Mouse (Mus musculus) liver, embryonic 16.5 days (tissue): ENCODE results near the gene Zfp536. TPM values are rescaled to one million over a fixed set of nuclear protein-coding genes. Genes with fewer than 3 reads are reported as not detected.

Source experiments
- ATAC-seq: fragments of 200-750 bp; cut with Nextera tagmentation; 2 replicates; pipeline ENCODE4 v1.8.0; 2017; ENCODE audit warnings: low read depth, mild to moderate bottlenecking, moderate number of reproducible peaks, moderate library complexity
- H3K27ac ChIP-seq: fragments of 300-500 bp; sonication (generic); 2 replicates; pipeline ENCODE4 v1.5.1; 2014; ENCODE audit warnings: mild to moderate bottlenecking, low read length
- H3K27me3 ChIP-seq: fragments of 300-500 bp; sonication (generic); 2 replicates; pipeline ENCODE4 v1.6.1; 2014; ENCODE audit warnings: low read depth, low read length, mixed read lengths; ENCODE audit not compliant: control insufficient read depth, insufficient read depth
- H3K36me3 ChIP-seq: fragments of 300-500 bp; sonication (generic); 2 replicates; pipeline ENCODE4 v1.6.1; 2014; ENCODE audit warnings: mild to moderate bottlenecking; ENCODE audit not compliant: control insufficient read depth, insufficient read depth
- H3K4me1 ChIP-seq: fragments of 300-500 bp; sonication (generic); 2 replicates; pipeline ENCODE4 v1.6.1; 2014; ENCODE audit warnings: low read depth, low read length, mixed read lengths; ENCODE audit not compliant: control insufficient read depth
- H3K4me2 ChIP-seq: fragments of 300-500 bp; sonication (generic); 2 replicates; pipeline ENCODE4 v1.6.1; 2014; ENCODE audit warnings: low read depth, low read length, mixed read lengths
- H3K4me3 ChIP-seq: fragments of 300-500 bp; sonication (generic); 2 replicates; pipeline ENCODE4 v1.5.1; 2014; ENCODE audit warnings: low read depth, mild to moderate bottlenecking, low read length
- H3K9ac ChIP-seq: fragments of 300-500 bp; sonication (generic); 2 replicates; pipeline ENCODE4 v1.6.1; 2014; ENCODE audit warnings: low read depth, low read length
- H3K9me3 ChIP-seq: fragments of 300-500 bp; sonication (generic); replicated peaks from 2 replicates; pipeline ENCODE4 v1.6.1; 2016; ENCODE audit warnings: low read length; ENCODE audit not compliant: control insufficient read depth
- WGBS: fragments of 180-500 bp; shearing (Covaris S2); extraction: QIAGEN DNeasy Blood & Tissue Kit; methylation state at CpG from one replicate; pipeline ENCODE4 v1.1.7; 2014; ENCODE audit not compliant: insufficient replicate concordance; 5-methylcytosine and 5-hydroxymethylcytosine counted together
- polyA plus RNA-seq: library from polyadenylated mRNA; unstranded; fragments of >200 nt; fragmentation: Nextera tagmentation; extraction: Ambion mirVana; gene quantifications from 2 replicates; pipeline ENCODE4 v1.2.1, GENCODE M21; 2015

Gene Zfp536
- polyA plus RNA-seq, 1 experiment from 2014 or later, result 0.14 TPM

DNA sequence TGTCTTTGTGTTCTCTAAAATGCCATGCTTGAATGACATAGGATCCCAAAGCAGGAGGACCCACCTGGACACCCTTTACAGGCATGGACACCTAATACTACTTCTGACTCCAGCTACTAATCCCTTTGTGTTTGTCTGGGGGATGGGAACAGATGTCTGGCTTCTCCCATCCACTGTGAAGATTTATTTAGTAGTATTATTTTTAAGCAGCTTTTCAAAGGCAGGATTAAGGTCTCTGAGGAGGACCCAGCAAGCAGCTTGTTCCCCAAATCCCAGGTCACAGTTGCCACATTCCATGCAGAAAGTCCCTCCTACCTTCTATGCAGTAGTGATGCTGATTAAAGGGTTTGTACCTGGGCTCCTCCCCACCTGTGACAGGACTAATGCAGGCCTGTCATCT is 347.4 kb downstream of the Zfp536 start:
- Histone ChIP-seq H3K9ac (no peak overlapping the region), H3K27me3 (no peaks in the 10 kb centered on the region), H3K36me3 (no peaks in the 10 kb centered on the region), H3K4me1 (no peaks in the 10 kb centered on the region), H3K4me2 (no peak overlapping the region), H3K4me3 (no peak overlapping the region), H3K9me3 (no peaks in the 10 kb centered on the region), H3K27ac (no peak overlapping the region)
- no peak for ATAC-seq

DNA sequence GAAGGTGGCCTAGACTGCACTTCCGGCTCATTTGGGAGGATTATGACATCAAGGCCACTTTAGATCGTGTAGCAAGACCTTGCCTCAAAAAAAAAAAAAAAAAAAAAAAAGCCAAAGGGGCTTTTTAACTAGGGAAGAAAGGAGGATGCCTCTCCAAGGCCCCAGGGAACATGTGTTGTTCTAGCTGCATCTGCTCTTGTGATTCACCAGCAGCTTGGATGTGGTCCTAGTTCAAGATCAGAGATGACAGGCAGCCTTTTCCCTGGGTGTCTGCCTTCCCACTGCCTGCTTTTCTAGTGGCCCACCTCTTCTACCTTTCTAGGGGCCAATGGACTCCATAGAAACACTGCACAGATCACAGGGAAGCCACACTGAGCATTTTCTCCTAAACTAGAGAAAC is 350.5 kb downstream of the Zfp536 start:
- Histone ChIP-seq H3K4me1 (no peaks in the 10 kb centered on the region), H3K27ac (no peak overlapping the region), H3K4me3 (no peak overlapping the region), H3K9me3 (no peaks in the 10 kb centered on the region), H3K36me3 (no peaks in the 10 kb centered on the region), H3K27me3 (no peaks in the 10 kb centered on the region), H3K9ac (no peak overlapping the region), H3K4me2 (no peak overlapping the region)
- ATAC-seq, result no peak
- WGBS, result 36% methylated on average over 2 of the region's 2 CpGs

Other genes with a start within 250 kb of the Zfp536 start
- gene Uri1, start 249.9 kb upstream of the Zfp536 start, polyA plus RNA-seq, result 8.8 and 9.1 TPM in 2 replicates